Mouse (Mus musculus) lung, postnatal 36 days (tissue): ENCODE data around the gene U2surp.
A peak's percentile ranks its signal among the peaks of the same experiment; 100 is the strongest.

ENCODE experiments used
- DNase-seq: peaks from one replicate; pipeline ENCODE4 v3.0.0; 2022; ENCODE audit warnings: mixed read lengths

The U2surp gene

GRCm38 (mm10) chr9:95450586-95450985 lies 61.2 kb downstream of the U2surp start:
- DNase-seq, result no peak

GRCm38 (mm10) chr9:95442321-95442731 lies 69.5 kb downstream of the U2surp start:
- DNase-seq, result peak; percentile 7

DNA sequence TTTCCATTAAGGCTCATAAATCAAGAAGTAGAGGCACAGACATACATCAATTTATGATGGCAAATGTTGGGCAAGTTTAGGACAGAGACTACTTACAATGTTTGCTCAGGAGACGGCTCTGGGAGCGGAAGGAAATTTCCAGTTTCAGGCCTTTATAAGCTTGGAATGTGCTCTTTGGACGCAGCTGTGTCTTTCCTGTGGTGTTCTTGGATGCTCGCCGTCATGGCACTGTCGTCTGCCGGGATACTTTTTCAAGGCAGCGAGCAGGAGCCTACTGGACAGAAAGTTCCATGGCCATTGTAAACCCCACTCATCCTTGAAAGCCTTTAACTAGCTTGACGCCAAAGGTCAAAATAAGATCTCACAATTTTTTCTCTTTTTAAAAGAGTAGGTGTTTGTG lies 73.9 kb downstream of the U2surp start:
- no peak for DNase-seq

DNA sequence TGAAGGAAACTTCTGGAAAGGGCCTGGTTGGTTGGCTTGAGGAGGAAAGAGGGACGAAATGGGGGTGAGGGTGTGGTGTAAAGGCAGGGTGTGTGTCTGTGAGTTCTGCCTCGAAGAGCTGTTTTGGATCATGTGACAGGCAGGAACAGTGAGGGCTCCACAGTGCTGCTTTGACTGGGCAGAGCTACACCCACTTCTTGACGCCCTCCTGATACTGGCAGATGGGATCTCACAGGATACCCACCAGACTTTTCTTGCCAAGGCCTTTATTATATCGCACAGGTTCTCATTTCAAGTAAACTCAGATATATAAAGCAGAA lies 75.5 kb downstream of the U2surp start:
- DNase-seq, result no peak

- no peak for DNase-seq
Measured at GRCm38 (mm10) chr9:95435506-95436293, 76.1 kb downstream of the U2surp start.

DNA sequence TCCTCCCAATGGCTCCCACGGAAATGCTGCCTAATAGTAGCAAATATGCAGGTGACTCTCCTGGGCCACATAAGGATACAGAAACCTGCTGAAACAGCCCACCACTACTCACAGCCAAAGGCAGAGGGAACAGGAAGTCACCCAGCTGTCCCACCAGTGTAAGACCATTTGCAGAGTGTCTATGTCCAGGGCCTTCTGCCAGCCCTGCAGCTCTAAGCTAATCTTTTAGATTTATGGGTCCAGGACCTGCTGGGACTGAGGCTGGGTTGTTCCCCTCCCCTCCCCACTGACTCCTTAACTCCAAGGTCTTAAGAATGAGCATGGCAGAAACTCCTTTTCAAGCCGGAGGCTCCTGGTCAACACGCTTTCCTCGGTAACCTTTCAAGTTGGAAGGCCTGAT lies 83.5 kb downstream of the U2surp start:
- no peak for DNase-seq

DNA sequence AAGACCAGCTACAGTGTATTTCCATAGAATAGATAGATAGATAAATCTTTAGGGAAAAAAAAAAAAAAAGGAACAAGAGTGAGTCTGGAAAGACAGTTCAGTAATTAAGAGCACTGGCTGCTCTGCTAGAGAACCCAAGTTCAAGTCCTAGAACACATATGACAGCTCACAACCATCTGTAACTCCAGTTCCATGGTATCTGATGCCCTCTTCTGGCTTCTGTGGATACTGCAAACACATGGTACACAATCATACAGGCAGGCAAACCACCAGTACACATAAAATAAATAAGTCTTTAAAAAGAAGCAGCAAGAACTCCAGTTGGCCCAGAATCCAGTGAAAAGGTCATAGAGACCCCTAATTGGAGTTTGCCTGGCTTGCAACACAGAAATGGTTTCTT lies 97.9 kb downstream of the U2surp start:
- no peak for DNase-seq

DNA sequence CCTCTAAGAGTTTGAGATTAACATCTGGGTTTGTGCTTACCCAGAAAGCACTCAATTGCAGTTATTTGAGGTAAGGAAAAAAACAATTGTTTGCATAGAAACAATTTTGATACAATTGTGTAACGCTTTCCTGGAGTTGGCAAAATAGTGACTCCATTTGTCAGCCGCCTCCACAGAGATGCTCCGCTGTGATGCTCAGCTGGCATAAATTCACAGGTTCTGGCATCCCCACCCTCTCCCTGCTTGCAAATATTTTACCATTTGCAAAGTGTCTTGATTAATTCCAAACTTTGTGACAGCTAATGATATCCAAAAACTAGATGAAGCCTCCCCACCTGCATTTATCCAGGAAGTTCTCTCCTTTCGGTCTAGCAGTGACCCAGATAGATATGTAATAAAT lies 99.7 kb downstream of the U2surp start:
- DNase-seq, result no peak

DNA sequence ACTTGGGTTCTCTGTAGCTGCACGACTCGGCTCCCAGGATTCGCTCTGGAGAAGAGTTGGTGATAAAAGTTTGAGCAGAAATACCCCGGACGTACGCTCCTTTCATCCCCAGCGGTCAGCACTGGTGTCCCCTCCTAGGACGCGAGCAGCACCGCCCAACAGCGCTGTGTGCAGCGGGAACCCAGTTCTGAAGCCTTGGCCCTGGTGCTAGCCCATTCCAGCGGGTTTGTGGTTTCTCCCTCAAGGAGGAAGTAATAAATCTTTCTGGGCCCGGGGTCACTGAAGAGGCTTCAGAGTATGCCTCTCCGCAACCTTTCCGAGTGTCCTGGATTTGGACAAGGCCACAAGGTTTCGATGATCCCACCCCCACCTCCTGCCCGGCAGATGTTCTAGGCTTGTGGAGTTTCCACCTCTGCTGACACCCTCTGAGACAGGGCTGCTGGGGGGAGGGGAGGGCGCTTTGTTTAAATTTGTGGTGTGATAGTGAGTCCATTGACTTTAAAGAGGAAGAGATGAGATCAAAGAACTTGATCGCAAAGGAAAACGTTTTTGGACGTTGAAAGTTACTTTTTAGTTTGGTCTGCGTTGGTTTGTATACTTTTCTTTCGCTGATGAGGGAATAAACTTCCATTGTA lies 104.1 kb downstream of the U2surp start:
- peak; percentile 25 for DNase-seq
